Mouse (Mus musculus): ENCODE data around the gene Gpc5.
"Not testable (repeated sequence)": the region's sequence is repeated elsewhere in the genome, so short reads cannot be mapped to it uniquely, and the experiment has no call there.

Gene Gpc5

DNA sequence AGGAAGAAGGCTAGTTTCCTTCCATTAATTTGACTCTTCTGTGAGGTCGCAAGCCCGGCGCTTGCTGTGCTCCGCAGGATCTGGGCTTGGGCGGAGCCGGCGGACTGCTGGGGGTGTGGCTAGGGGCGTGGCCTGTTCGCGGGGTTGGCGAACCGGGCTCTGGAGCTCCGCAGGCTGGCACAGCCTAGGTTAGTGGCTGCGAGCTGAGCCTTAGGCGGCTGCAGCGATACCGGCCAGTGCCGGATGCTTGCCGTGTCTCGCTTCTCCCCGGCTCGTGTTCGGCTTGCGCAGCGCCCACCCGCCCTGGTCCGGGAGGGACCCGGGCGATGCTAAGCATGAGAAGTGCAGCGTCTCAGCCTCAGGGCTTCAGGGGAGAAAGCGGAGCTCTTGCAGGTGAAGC lies at the start of gene Gpc5:
Gene Gpc5 (plus strand): TSS at position 135 of the 400 bp plus-strand sequence.
- in situ Hi-C loops (cut with MboI; ENCODE audit: unreplicated experiment in 2 of 2), result no loop called here

DNA sequence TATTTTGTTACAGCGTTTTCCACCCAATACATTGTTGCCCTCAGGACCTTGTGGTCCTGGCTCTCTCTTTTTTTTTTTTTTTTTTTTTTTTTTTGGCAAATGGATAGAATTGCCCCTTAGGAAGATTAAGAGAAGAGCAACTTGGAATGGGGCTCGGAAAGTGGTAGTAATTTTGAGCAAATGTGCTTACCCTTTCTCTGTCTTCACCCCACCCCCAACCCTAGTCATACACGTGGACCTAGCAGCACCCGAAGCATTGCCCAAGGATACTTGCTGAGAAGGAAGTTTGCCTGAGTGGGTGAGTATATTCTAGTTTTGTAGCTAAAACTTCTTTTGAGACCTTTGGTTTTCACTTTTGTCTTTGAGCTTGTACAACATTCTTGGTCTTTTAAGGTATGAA lies 49.4 kb upstream of the Gpc5 start:
- in situ Hi-C loops (cut with MboI; ENCODE audit: unreplicated experiment in 2 of 2), result loop anchor here (10.0 kb wide), 1 partner anchor 188 kb away; no protein-coding TSS in a partner anchor

DNA sequence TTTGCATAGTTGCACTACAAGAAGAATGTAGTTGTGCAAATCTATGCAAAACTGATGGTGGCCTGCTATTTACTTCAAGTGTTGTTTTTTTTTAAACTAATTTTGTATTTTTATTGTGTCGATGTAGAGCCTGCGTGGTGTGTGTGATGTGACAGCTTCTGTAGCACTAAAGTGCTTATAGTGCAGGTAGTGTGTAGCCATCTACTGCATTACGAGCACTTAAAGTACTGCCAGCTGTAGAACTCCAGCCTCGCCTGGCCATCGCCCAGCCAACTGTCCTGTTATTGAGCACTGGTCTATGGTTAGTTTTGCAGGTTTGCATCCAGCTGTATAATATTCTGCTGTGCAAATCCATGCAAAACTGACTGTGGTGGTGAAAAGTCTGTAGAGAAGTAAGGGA lies 48.0 kb upstream of the Gpc5 start:
- in situ Hi-C loops (cut with MboI; ENCODE audit: unreplicated experiment in 2 of 2), result loop anchor here (10.0 kb wide), 1 partner anchor 189 kb away; no protein-coding TSS in a partner anchor

DNA sequence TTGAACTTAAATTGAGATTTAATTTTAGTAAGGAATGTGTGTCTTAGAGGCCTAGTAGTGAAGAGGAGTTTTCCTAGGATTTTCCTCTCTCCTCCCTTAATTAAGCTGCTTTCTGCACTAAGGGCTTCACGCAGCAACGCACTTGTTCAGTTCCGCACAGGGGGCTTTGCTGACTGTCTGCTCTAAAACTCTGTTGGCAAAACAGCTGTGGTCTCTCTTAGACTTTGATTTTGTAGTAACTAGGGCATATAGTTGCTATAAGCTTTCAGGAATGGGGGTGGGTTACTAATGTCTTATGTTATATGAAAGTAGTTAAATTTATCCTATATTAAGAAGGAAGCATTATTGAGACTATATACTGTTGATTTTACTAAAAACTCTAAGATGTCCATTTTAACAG lies 46.3 kb upstream of the Gpc5 start:
- in situ Hi-C loops (cut with MboI; ENCODE audit: unreplicated experiment in 2 of 2), result loop anchor here (10.0 kb wide), 1 partner anchor 191 kb away; no protein-coding TSS in a partner anchor

DNA sequence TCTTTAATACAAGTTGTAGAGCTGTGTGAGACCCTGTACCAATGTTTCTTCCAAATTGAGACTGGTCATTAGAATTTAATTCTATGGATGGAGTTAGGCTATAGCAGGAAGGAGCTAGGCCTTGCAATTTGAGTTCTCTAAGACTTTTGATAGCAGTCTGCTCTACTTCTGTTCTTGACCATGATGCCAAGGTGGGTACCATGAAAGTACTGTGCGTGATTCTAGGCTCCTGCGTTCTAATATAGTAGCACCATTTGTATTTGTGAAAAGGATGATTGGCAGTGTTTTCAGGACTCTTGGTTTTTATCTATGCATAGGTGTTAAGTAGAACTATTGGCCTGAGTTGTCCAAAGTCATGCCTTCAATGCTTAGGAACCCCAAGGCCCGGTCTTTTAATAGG lies 44.7 kb upstream of the Gpc5 start:
- in situ Hi-C loops (cut with MboI; ENCODE audit: unreplicated experiment in 2 of 2), result loop anchor here (10.0 kb wide), 1 partner anchor 193 kb away; no protein-coding TSS in a partner anchor

DNA sequence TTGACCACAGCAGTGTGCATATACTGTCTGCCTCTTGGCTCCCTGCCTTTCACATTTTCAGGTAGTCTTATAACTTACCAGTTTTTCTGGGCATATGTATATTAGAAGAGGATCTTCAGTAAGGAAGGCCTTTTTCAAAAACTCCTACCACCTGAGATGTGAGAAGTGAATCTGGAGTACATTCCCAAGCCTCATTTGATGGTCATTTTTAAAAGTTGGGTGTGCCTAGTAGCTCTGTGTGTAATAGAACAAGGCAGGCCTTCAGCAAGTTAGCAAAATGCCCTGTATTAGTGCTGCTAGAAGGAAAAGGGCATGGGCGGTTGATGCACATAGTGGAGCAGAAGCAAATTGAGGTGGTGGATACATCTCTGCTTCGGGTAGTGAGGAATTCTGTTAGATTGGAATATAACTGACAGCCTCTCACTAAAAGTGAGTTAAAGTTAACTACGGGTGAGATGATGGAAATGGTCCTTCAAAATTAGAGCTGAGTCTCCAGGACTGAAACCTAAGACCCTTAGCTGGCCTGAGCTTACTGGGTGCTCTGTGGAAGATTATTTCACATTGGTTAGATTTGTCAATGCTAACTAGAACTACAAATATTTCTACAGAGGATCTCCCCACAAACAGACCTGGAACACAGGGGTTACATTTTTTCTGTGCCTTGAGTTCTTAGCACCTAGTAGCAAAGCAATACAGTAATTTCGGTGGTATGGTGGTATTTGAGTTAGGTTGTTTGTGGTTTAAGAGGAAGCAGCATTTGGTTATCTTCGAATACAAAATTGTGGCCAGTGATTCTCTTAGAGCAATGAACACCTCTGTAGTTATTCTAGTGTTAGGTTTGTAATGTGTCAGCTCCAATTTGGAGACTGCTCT lies 43.8 kb upstream of the Gpc5 start:
- in situ Hi-C loops (cut with MboI; ENCODE audit: unreplicated experiment in 2 of 2), result loop anchor here (10.0 kb wide), 1 partner anchor 193 kb away; no protein-coding TSS in a partner anchor

DNA sequence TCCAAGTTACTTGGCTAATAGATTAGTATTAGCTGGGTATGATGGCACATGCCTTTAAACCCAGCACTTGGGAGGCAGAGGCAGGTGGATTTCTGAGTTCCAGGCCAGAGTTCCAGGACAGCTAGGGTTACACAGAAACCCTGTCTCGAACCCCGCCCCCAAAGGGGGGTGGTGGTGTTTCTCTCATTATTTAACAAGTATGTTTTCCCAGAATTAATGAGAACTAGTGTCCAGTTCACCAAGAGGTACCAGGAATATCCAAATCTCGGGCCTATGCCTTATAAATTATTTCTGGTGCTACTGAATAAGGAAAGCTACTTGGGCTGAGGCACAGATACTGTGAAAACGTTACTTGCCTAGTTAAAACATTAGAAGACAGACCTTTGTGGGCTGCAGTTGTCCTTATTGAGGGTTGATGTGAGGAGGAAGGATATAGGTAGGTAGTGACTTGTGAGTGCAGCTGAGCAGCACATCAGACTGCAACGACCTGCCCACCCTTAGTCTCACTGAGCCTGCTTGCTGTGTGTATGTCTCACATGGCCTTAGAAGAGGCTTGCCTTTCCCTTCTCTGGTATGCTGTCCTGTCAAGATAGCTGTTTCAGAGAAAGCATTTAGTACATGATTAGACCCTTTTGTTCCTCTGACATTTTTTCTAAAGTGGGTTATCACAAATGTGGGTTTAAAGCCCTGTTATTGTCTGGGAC lies 43.0 kb upstream of the Gpc5 start:
- in situ Hi-C loops (cut with MboI; ENCODE audit: unreplicated experiment in 2 of 2), result loop anchor here (10.0 kb wide), 1 partner anchor 194 kb away; no protein-coding TSS in a partner anchor

DNA sequence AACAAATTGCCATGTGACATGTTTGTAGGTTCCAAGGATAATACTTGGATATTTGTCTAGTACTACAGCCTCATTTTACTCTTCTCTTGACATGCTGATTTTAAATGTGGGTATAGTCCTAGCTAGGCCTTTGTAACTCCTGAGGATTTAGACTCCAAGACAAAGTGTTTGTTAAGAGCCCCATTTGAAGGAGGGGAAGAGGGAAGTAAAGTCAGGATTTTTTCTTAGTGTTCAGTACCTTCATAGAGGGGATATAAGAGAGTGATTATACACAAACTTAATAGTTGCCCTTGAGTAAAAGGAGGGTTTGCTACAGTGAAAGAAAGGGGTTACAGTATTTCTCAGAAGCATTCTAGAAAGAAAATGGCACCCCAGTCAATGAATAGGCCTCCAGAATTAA lies 42.2 kb upstream of the Gpc5 start:
- in situ Hi-C loops (cut with MboI; ENCODE audit: unreplicated experiment in 2 of 2), result loop anchor here (10.0 kb wide), 1 partner anchor 195 kb away; no protein-coding TSS in a partner anchor

DNA sequence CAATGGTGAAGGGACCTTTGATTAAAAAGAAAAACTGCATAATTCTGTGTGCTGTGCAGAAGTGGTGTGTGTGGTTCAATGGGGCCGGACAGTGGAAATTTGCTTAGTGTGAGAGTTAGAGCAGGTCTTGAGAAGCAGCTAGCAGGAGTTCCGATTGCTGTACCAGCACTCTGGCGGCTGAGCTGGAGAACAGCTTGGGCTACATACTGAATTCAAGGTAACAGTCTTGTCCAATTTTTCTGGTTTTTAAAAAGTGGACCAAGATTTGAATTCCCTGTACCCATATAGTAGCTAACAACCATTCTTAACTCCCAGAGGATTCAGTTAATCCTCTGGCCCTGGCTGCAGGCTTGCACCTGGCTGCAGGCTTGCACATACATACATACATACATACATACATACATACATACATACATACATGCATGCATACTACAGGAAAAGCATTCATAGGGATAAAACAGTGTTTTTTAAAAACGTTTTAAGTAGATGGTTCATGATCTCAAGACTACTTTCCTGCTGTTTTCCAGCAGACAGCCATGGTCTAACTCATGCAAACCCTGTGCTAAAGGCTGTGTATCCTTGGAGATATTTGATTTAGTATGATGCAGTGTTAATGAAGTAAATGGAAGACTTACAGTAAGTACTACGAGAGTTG lies 40.8 kb upstream of the Gpc5 start:
- in situ Hi-C loops (cut with MboI; ENCODE audit: unreplicated experiment in 2 of 2), result no loop called here

DNA sequence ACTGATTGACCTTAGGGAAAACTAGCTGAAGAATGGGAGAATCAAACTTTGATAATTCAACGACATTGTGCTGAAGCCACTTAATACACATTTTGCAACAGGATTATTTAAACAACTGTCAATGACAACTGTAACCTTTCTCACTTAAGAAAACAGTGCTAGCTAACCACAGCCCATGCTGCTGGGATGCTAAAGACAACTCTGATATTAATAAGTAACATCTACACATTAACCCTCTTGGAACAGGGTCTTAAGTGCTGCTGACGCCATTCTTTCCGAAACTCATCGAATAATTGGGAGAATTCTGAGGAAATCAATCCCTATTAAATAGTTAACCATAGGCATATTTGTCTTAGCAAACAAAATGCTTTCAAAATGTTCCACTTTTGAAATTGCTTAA lies 39.6 kb upstream of the Gpc5 start:
- in situ Hi-C loops (cut with MboI; ENCODE audit: unreplicated experiment in 2 of 2), result no loop called here

DNA sequence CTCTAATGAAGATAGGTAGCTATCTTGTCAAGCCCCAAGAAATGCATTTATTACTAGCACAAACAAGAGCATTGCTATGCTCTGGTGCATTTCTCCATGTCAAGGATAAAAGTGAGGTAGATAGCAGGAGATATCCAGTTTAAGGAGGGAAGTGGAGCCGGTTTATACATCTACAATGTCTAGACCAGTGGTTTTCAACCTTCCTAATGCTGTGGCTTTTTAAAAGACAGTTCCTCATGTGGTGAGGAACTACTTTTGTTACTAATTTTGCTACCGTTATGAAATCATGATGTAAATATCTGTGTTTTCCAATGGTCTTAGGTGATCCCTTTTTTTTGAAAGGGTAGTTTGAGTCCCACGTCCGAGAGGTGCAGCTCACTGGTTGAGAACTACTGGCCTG lies 37.8 kb upstream of the Gpc5 start:
- in situ Hi-C loops (cut with MboI; ENCODE audit: unreplicated experiment in 2 of 2), result no loop called here

DNA sequence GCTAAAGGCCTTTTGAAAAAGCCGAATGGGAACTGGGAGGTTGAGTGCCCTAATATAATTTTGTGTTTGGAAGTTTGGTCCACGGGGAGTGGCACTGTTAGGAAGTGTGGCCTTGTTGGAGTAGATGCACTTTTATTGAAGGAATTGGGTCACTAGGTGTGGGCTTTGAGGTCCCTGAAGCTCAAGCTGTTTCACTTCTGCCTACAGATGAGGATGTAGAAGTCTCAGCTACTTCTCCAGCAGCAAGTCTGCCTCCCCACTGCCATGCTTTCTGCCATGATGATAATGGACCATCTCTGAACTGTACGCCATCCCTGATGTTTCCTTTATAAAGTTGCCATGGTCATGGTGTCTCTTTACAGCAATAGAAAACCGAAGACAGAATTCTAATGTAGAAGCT lies 34.5 kb upstream of the Gpc5 start:
- in situ Hi-C loops (cut with MboI; ENCODE audit: unreplicated experiment in 2 of 2), result no loop called here

DNA sequence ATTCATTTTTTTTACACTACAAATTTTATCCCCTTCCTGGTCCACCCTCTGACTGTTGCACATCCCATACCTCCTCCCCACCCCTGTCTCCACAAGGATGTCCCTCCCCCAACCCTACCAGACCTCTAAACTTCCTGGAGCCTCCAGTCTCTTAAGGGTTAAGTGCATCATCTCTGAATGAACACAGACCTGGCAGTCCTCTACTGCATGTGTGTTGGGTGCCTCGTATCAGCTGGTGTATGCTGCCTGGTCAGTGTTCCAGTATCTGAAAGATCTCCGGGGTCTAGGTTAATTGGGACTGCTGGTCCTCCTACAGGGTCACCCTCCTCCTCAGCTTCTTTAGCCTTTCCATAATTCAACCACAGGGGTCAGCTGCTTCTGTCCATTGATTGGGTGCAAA lies 25.9 kb upstream of the Gpc5 start:
- in situ Hi-C loops (cut with MboI; ENCODE audit: unreplicated experiment in 2 of 2), result not testable (repeated sequence)

DNA sequence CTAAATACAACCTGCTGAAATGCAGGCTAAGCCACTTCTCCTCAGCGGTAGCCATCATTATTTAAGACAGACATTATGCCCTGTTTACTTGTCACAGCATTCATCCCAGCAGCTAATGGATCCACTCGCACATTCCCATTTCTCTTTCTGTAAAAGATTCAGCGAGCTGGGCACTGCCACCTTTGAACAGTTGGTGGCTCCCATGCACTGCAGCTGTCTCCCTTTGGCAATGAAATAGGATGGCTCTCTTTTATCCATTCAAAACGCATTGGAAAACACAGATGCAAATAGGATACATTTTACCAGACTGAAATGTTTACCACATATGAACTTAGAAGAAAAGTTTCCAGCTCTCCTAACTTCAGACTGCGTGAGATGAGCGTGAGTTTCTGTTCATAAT lies 21.5 kb upstream of the Gpc5 start:
- in situ Hi-C loops (cut with MboI; ENCODE audit: unreplicated experiment in 2 of 2), result no loop called here

DNA sequence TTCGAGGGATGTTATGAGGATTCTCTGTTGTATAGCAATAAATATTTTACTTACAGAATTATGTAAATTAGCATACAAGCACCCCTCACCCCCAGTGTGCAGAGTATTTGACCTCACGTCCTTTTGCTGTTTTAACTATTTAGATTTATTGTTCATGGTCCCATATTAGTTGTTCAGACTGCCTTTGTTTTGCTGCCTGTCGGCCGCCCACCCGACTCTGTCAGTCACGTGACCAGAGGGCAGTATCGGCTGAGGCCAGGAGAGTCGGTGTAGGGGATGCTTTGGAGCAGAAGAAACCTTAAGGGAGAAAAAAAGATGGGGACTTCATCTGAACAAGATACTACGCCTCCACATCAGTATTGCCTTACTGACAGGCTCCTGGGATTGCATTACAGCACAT lies 14.7 kb upstream of the Gpc5 start:
- in situ Hi-C loops (cut with MboI; ENCODE audit: unreplicated experiment in 2 of 2), result no loop called here

DNA sequence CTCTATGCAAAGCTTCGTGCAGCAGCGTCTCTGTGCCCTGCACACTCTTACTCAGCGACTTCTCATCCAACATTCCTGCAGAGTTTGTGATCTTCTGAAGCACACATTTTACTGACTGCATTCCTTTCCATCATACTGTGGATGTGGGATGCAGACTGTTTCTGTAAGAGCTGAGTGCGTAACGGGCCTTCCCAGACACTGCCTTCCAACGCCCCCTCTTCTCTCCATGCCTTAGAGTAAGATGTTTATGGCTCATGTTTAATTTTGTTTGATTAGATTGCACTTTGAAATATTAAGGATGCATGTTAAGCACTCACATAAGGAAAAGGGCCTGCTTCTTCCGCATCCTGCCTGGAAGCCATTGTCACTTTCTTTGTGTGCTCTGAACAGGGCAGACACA lies 14.0 kb upstream of the Gpc5 start:
- in situ Hi-C loops (cut with MboI; ENCODE audit: unreplicated experiment in 2 of 2), result no loop called here

DNA sequence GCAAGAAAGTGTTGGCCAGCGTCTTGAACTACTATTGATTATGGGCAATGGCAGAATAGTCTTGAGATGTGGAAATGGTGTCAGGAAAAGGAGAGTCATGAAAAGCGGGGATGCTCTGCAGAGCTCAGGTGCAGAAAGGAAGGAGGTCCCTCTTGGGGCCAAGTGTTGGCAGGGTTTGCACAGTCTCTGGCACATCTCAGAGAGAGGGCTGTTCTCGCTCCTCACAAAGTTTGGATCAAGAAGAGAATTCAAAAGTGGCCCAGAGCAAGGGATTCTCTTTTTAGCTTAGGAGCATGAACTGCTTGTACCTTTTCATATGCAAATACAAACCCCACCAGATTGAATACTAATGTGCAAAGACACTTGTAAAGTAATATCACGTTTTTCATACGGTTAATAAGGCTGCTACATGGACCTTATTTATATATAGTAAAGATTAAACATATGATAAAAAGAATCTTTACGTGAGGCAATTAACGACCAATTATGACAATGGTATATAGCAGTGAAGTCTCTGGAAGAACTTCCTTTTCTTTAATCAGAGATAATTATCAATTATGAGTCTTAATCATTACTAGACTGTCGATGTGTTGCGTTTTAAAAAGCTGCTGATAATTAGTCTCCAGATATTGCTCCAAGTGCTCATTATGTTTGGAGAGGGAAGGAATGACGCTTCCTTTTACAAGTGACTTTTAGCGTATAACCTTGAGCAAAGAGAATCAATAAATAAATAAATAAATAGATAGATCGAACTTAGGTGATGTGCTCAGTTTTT lies 10.1 kb upstream of the Gpc5 start:
- in situ Hi-C loops (cut with MboI; ENCODE audit: unreplicated experiment in 2 of 2), result no loop called here

DNA sequence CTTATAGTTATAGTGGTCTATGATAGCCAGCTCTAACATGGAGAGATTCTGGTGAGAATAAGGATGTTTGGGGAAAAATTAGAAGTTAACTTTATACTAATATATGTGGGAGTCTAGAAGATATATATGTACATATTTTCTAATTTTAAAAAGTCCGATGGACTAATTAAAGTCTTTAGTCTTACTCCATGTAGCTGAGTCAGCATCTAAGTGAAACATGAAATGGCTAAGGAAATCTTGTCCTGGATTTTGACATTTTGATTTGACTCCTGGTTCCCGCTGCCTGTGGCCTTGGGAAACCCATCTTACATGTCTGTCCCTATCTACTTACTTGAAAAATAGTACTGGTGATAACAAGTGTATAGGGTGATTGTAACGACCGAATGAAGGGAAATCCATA lies 1.5 kb upstream of the Gpc5 start:
- in situ Hi-C loops (cut with MboI; ENCODE audit: unreplicated experiment in 2 of 2), result no loop called here

DNA sequence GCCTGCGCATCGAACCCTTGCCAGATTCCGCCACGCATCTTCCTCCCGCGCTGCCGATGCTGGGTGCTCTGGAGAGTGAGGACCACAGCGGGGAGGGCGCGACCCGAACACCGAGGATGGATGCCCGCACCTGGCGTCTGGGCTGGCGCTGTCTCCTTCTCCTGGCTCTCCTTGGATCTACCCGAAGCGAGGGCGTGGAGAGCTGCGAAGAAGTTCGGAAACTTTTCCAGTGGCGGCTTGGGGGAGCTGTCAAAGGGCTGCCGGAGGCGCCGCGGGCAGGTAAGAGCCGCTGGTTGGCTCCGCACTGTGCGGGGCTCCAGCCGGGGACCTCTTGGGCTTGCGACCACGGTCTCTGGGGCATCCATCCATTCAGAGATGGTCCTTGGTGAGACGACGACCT lies 495 bp downstream of the Gpc5 start:
- in situ Hi-C loops (cut with MboI; ENCODE audit: unreplicated experiment in 2 of 2), result no loop called here

DNA sequence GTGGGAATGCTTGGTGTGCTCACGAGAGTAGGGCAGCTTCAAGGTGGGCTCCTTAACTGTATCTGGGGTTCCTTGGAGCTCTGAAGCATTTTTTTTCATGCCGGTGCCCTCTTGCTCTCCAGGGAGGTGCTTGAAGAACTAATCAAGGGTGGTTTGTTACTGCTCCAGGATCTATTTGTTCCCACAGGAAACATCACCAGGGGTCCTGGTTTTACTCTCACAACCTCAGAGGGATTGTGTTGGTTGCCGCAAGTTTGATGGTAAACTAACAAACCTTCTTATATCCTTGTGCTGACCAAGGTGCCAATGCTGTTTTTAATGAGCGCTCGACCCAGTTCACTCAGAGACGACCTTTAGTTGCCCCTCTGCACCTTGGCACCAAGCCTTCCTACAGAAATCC lies 937 bp downstream of the Gpc5 start:
- in situ Hi-C loops (cut with MboI; ENCODE audit: unreplicated experiment in 2 of 2), result no loop called here
